Mouse (Mus musculus): ENCODE results near the gene 2900011O08Rik. TPM values are rescaled to one million over a fixed set of nuclear protein-coding genes. Genes with fewer than 3 reads are reported as not detected.

The 2900011O08Rik gene
- 231 TPM for polyA plus RNA-seq (2015; fragmentation: Illumina TruSeq; extraction: RNeasy Lipid Tissue Mini Kit (QIAGEN cat#74804); ENCODE audit: low read depth, low replicate concordance)

GRCm38 (mm10) chr16:13986574-13987478, at the start of gene 2900011O08Rik, which contains the start of gene Ifitm7:
TSS of gene 2900011O08Rik (plus strand) at chr16:13986604.
TSS of gene Ifitm7 (minus strand) at chr16:13986888.

Other genes starting within 250 kb of the 2900011O08Rik start
- 41.2 TPM for gene Rrn3, start 205.9 kb upstream of the 2900011O08Rik start, polyA plus RNA-seq (2015; fragmentation: Illumina TruSeq; extraction: RNeasy Lipid Tissue Mini Kit (QIAGEN cat#74804); ENCODE audit: low read depth, low replicate concordance)
- 149 TPM for gene Ntan1, start 167.8 kb upstream of the 2900011O08Rik start, polyA plus RNA-seq (2015; fragmentation: Illumina TruSeq; extraction: RNeasy Lipid Tissue Mini Kit (QIAGEN cat#74804); ENCODE audit: low read depth, low replicate concordance)
- 74.0 TPM for gene Pdxdc1, start 83.5 kb upstream of the 2900011O08Rik start, polyA plus RNA-seq (2015; fragmentation: Illumina TruSeq; extraction: RNeasy Lipid Tissue Mini Kit (QIAGEN cat#74804); ENCODE audit: low read depth, low replicate concordance)
- gene Mpv17l, start 83.4 kb upstream of the 2900011O08Rik start, polyA plus RNA-seq (2015; fragmentation: Illumina TruSeq; extraction: RNeasy Lipid Tissue Mini Kit (QIAGEN cat#74804); ENCODE audit: low read depth, low replicate concordance), result 83.7 TPM
- gene Ifitm7, start 284 bp downstream of the 2900011O08Rik start, polyA plus RNA-seq (2015; fragmentation: Illumina TruSeq; extraction: RNeasy Lipid Tissue Mini Kit (QIAGEN cat#74804); ENCODE audit: low read depth, low replicate concordance), result 1.1 TPM
- 32.6 TPM for gene Nde1, start 176.7 kb downstream of the 2900011O08Rik start, polyA plus RNA-seq (2015; fragmentation: Illumina TruSeq; extraction: RNeasy Lipid Tissue Mini Kit (QIAGEN cat#74804); ENCODE audit: low read depth, low replicate concordance)
- 52.7 TPM for gene Marf1, start 176.7 kb downstream of the 2900011O08Rik start, polyA plus RNA-seq (2015; fragmentation: Illumina TruSeq; extraction: RNeasy Lipid Tissue Mini Kit (QIAGEN cat#74804); ENCODE audit: low read depth, low replicate concordance)

Data from brain, adult 10 weeks (tissue).